Mouse (Mus musculus): Measurements from ENCODE around the gene Arhgef28.

DNA sequence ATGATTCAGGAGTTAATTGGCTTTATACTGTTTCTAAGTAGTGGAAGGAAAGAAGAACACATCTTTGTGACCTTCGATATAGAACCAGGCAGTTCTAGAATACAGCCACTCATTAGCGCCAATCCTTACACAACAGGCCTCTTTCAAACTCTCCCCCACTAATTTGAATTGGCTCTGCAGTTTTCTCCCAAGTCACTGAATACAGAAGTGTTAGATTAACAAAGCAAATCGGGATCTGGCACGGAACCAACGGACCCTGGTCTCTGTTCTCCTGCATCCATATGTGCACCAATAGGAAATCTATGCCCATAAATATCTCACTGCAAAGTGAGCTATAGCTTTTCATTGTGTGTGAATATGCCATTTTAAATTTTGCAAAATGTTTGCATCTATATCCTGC lies 20.1 kb downstream of the Arhgef28 start:
- TF ChIP-seq CTCF (IDR thresholded peaks at IDR 0.05; ENCODE audit: low read depth, low read length) (no peak), GATA1 (IDR thresholded peaks at IDR 0.05; ENCODE audit: borderline replicate concordance, low read length) (no peak)
